Comparison of ENCODE assay signal across 16 mouse cellular contexts in genomic region chrX:86438238-86438637, GRCm38 (mm10).
DNase-seq lines count a peak whose midpoint lies in the region; ATAC-seq and TF ChIP-seq lines count a peak whose summit lies in the region.
"Had no signal": no experiment of that assay in that cellular context is flagged by ENCODE, and none has a peak within 500 bp of the region (broad histone marks: within the 10 kb centered on the region; RNA-seq: fewer than 3 reads in every experiment).

No protein-coding gene starts in this region.

- no peaks in the 10 kb centered on the region for H3K27me3 ChIP-seq in hindbrain, postnatal 0 days (ENCODE audit: insufficient read depth, low read length)
- no peaks in the 10 kb centered on the region for H3K27me3 ChIP-seq in hindbrain, embryonic 13.5 days
- no peaks in the 10 kb centered on the region for H3K27me3 ChIP-seq in midbrain, embryonic 14.5 days (ENCODE audit: control insufficient read depth, insufficient read depth, low read length)
- H3K27me3 ChIP-seq in midbrain, embryonic 15.5 days (replicated peaks): no peaks in the 10 kb centered on the region
- H3K27me3 ChIP-seq: liver, embryonic 12.5 days; neural tube, embryonic 15.5 days had no signal

- no peaks in the 10 kb centered on the region for H3K36me3 ChIP-seq in hindbrain, postnatal 0 days (ENCODE audit: insufficient read depth, low read length)
- H3K36me3 ChIP-seq in hindbrain, embryonic 13.5 days: no peaks in the 10 kb centered on the region
- H3K36me3 ChIP-seq in midbrain, embryonic 14.5 days (ENCODE audit: control insufficient read depth, insufficient read depth, low read length): no peaks in the 10 kb centered on the region
- no peaks in the 10 kb centered on the region for H3K36me3 ChIP-seq in midbrain, embryonic 15.5 days (replicated peaks)
- H3K36me3 ChIP-seq: forebrain, embryonic 10.5 days; limb, embryonic 12.5 days; liver, embryonic 12.5 days; neural tube, embryonic 15.5 days had no signal

- no peaks in the 10 kb centered on the region for H3K9me3 ChIP-seq in hindbrain, postnatal 0 days (ENCODE audit: low read length)
- H3K9me3 ChIP-seq in hindbrain, embryonic 13.5 days: no peaks in the 10 kb centered on the region
- H3K9me3 ChIP-seq in midbrain, embryonic 14.5 days (ENCODE audit: control insufficient read depth, low read length): no peaks in the 10 kb centered on the region
- no peaks in the 10 kb centered on the region for H3K9me3 ChIP-seq in midbrain, embryonic 15.5 days
- H3K9me3 ChIP-seq: forebrain, embryonic 10.5 days; limb, embryonic 12.5 days; liver, embryonic 12.5 days; neural tube, embryonic 15.5 days had no signal

- H3K4me1 ChIP-seq in hindbrain, postnatal 0 days (ENCODE audit: insufficient read depth, low read length): no peaks in the 10 kb centered on the region
- no peaks in the 10 kb centered on the region for H3K4me1 ChIP-seq in hindbrain, embryonic 13.5 days (replicated peaks)
- H3K4me1 ChIP-seq in midbrain, embryonic 14.5 days (ENCODE audit: control insufficient read depth, insufficient read depth, low read length): no peaks in the 10 kb centered on the region
- no peaks in the 10 kb centered on the region for H3K4me1 ChIP-seq in midbrain, embryonic 15.5 days
- H3K4me1 ChIP-seq: forebrain, embryonic 10.5 days; limb, embryonic 12.5 days; liver, embryonic 12.5 days; neural tube, embryonic 15.5 days had no signal

- 52% methylated on average over 2 of the region's 2 CpGs for WGBS in hindbrain, postnatal 0 days
- WGBS in hindbrain, embryonic 13.5 days: 52% methylated on average over 2 of the region's 2 CpGs
- WGBS in midbrain, embryonic 14.5 days: 61% methylated on average over 2 of the region's 2 CpGs
- WGBS in midbrain, embryonic 15.5 days: 56% methylated on average over 2 of the region's 2 CpGs

- peak; percentile 31 for TF ChIP-seq CTCF in hindbrain, postnatal 0 days (IDR thresholded peaks at IDR 0.05; ENCODE audit: low read depth)

- no peak overlapping the region for H3K4me3 ChIP-seq in hindbrain, postnatal 0 days (ENCODE audit: low read length)
- H3K4me3 ChIP-seq in hindbrain, embryonic 13.5 days: no peak overlapping the region
- H3K4me3 ChIP-seq in midbrain, embryonic 14.5 days (replicated peaks; ENCODE audit: low read depth, low read length): no peak overlapping the region
- no peak overlapping the region for H3K4me3 ChIP-seq in midbrain, embryonic 15.5 days
- H3K4me3 ChIP-seq: forebrain, embryonic 10.5 days; limb, embryonic 12.5 days; liver, embryonic 12.5 days; neural tube, embryonic 15.5 days had no signal

- DNase-seq in hindbrain, postnatal 0 days (ENCODE audit: low spot score): peak; percentile 29
- DNase-seq in midbrain, embryonic 14.5 days: peak; percentile 46
- peak; percentile 2 for DNase-seq in brain, adult 2 months (ENCODE audit: low read depth, low spot score)
- no peak for DNase-seq in frontal cortex, postnatal 14 days (ENCODE audit: low spot score in 2 of 2)
- no peak for DNase-seq in thymus, adult 18-20 months
- DNase-seq: adrenal gland, postnatal 14 days; cerebellum, adult 9-11 months; kidney, adult 18-20 months; lung, adult 18-20 months; lung, postnatal 36 days had no signal

- no peak for ATAC-seq in hindbrain, postnatal 0 days
- ATAC-seq in hindbrain, embryonic 13.5 days (ENCODE audit: low FRiP score): no peak
- ATAC-seq in midbrain, embryonic 14.5 days (ENCODE audit: low FRiP score, low TSS enrichment): no peak
- no peak for ATAC-seq in midbrain, embryonic 15.5 days (replicated peaks)
- ATAC-seq: liver, embryonic 12.5 days had no signal

- no peak overlapping the region for H3K27ac ChIP-seq in hindbrain, postnatal 0 days
- H3K27ac ChIP-seq in hindbrain, embryonic 13.5 days: no peak overlapping the region
- H3K27ac ChIP-seq in midbrain, embryonic 14.5 days (replicated peaks; ENCODE audit: low read depth, low read length): no peak overlapping the region
- H3K27ac ChIP-seq in midbrain, embryonic 15.5 days: no peak overlapping the region
- H3K27ac ChIP-seq: forebrain, embryonic 10.5 days; limb, embryonic 12.5 days; liver, embryonic 12.5 days; neural tube, embryonic 15.5 days had no signal

- no peak overlapping the region for H3K4me2 ChIP-seq in hindbrain, postnatal 0 days (ENCODE audit: low read depth, low read length)
- no peak overlapping the region for H3K4me2 ChIP-seq in hindbrain, embryonic 13.5 days
- H3K4me2 ChIP-seq in midbrain, embryonic 14.5 days (ENCODE audit: low read length): no peak overlapping the region
- H3K4me2 ChIP-seq in midbrain, embryonic 15.5 days: no peak overlapping the region
- H3K4me2 ChIP-seq: limb, embryonic 12.5 days; liver, embryonic 12.5 days; neural tube, embryonic 15.5 days had no signal

- H3K9ac ChIP-seq in hindbrain, postnatal 0 days (replicated peaks; ENCODE audit: low read length): no peak overlapping the region
- H3K9ac ChIP-seq in hindbrain, embryonic 13.5 days: no peak overlapping the region
- H3K9ac ChIP-seq in midbrain, embryonic 14.5 days (replicated peaks; ENCODE audit: low read length): no peak overlapping the region
- H3K9ac ChIP-seq in midbrain, embryonic 15.5 days: no peak overlapping the region
- H3K9ac ChIP-seq: limb, embryonic 12.5 days; liver, embryonic 12.5 days; neural tube, embryonic 15.5 days had no signal

Comparison
In these comparisons a context has a peak if more than half of its experiments do, and no peak if none do; other contexts are left out.
1. DNase-seq: peak in hindbrain, postnatal 0 days (single experiment), midbrain, embryonic 14.5 days (single experiment) and brain, adult 2 months (single experiment); none in frontal cortex, postnatal 14 days (0 of 2) and thymus, adult 18-20 months (0 of 2).